Mouse (Mus musculus) lung, postnatal 0 days (tissue): Measurements from ENCODE around the gene Kcnip4. TPM values are rescaled to one million over a fixed set of nuclear protein-coding genes. Genes with fewer than 3 reads are reported as not detected.

ENCODE experiments used
- ATAC-seq: fragments of 200-750 bp; cut with Nextera tagmentation; 2 replicates; pipeline ENCODE4 v1.8.0; 2017; ENCODE audit warnings: moderate library complexity
- DNase-seq: peaks from one replicate; pipeline ENCODE4 v3.0.0-alpha.2; 2016; ENCODE audit warnings: low spot score
- H3K27ac ChIP-seq: fragments of 300-500 bp; sonication (generic); 2 replicates; pipeline ENCODE4 v1.5.1; 2014; ENCODE audit warnings: antibody characterized with exemption, mild to moderate bottlenecking, low read length, mixed read lengths
- H3K27me3 ChIP-seq: fragments of 300-500 bp; sonication (generic); replicated peaks from 2 replicates; pipeline ENCODE4 v1.6.1; 2014; ENCODE audit warnings: low read length, mixed read lengths; ENCODE audit not compliant: insufficient read depth
- H3K36me3 ChIP-seq: fragments of 300-500 bp; sonication (generic); 2 replicates; pipeline ENCODE4 v1.6.1; 2014; ENCODE audit warnings: low read length, mixed read lengths; ENCODE audit not compliant: insufficient read depth
- H3K4me1 ChIP-seq: fragments of 300-500 bp; sonication (generic); 2 replicates; pipeline ENCODE4 v1.6.1; 2014; ENCODE audit warnings: antibody characterized with exemption, low read depth, low read length, mixed read lengths; ENCODE audit not compliant: insufficient read depth
- H3K4me2 ChIP-seq: fragments of 300-500 bp; sonication (generic); replicated peaks from 2 replicates; pipeline ENCODE4 v1.6.1; 2014; ENCODE audit warnings: low read depth, mild to moderate bottlenecking, low read length, moderate library complexity, mixed read lengths
- H3K4me3 ChIP-seq: fragments of 300-500 bp; sonication (generic); 2 replicates; pipeline ENCODE4 v1.5.1; 2014; ENCODE audit warnings: low read depth, low read length
- H3K9ac ChIP-seq: fragments of 300-500 bp; sonication (generic); replicated peaks from 2 replicates; pipeline ENCODE4 v1.6.1; 2014; ENCODE audit warnings: low read depth, mild to moderate bottlenecking
- H3K9me3 ChIP-seq: fragments of 300-500 bp; sonication (generic); 2 replicates; pipeline ENCODE4 v1.6.1; 2016; ENCODE audit warnings: low read length, mixed read lengths
- CTCF ChIP-seq: IDR thresholded peaks from 2 replicates; pipeline ENCODE4 v1.5.1; 2016; ENCODE audit warnings: antibody characterized with exemption, mild to moderate bottlenecking
- EP300 ChIP-seq: IDR thresholded peaks from 2 replicates; pipeline ENCODE4 v1.6.1; 2016; ENCODE audit warnings: antibody characterized with exemption, mild to moderate bottlenecking, control low read depth
- WGBS: fragments of 180-500 bp; shearing (Covaris S2); extraction: QIAGEN DNeasy Blood & Tissue Kit; methylation state at CpG from one replicate; pipeline ENCODE4 v1.1.7; 2014; 5-methylcytosine and 5-hydroxymethylcytosine counted together
- polyA plus RNA-seq: library from polyadenylated mRNA; unstranded; fragments of >200 nt; fragmentation: Nextera tagmentation; extraction: Ambion mirVana; gene quantifications from 2 replicates; pipeline ENCODE4 v1.2.1, GENCODE M21; 2015

Kcnip4 gene
- polyA plus RNA-seq, 1 experiment from 2014 or later = 0.53 TPM

DNA sequence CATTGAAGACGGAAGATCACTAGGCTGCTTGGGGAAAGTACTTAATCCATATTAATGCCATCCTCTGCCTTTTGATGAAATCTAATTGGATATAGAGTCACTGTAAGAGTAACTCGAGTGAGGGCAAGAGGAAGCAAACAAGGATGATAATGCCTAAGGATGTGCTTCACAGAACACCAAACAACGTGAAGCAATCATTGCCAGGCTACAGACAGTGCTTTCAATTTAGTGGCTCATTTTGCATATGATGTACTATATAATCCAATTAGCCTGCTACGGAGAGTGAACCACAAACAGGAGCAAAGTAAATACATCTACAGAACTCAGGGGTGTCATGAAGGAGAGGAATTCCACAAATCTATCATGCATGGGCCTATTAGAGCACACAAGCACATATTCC, 280.3 kb downstream of the Kcnip4 start:
- Histone ChIP-seq H3K9me3 (no peaks in the 10 kb centered on the region), H3K27ac (no peak overlapping the region), H3K36me3 (no peaks in the 10 kb centered on the region), H3K4me2 (no peak overlapping the region), H3K4me3 (no peak overlapping the region), H3K4me1 (no peaks in the 10 kb centered on the region), H3K27me3 (no peaks in the 10 kb centered on the region), H3K9ac (no peak overlapping the region)
- DNase-seq (no peak), ATAC-seq (no peak)
- 73% methylated on average over 4 of the region's 4 CpGs for WGBS
- no peak for TF ChIP-seq EP300
- no peak for TF ChIP-seq CTCF

DNA sequence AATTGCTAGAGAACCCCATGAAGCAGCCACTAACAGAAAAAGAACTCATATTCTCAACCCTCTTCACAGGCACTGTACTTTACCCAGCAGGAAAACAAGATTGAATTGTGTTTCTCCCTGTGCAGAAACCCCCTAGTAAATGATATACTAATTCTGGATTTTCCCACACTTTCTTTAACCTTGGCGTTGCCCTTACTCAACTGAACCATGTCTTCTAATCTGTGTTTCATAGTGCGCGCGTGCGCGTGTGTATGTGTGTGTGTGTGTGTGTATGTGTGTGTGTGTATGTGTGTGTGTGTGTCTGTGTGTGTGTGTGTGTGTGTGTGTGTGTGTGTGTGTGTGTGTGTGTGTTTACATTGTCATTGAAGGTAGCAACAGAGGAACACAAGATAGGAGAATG, 283.0 kb downstream of the Kcnip4 start:
- H3K27me3 ChIP-seq = no peaks in the 10 kb centered on the region
- no peaks in the 10 kb centered on the region for H3K4me1 ChIP-seq
- no peak overlapping the region for H3K4me2 ChIP-seq
- no peak overlapping the region for H3K4me3 ChIP-seq
- no peak for ATAC-seq
- WGBS = 96% methylated on average over 6 of the region's 6 CpGs
- DNase-seq = no peak
- TF ChIP-seq CTCF (no peak), EP300 (no peak)
- H3K36me3 ChIP-seq = no peaks in the 10 kb centered on the region
- no peaks in the 10 kb centered on the region for H3K9me3 ChIP-seq
- no peak overlapping the region for H3K27ac ChIP-seq
- H3K9ac ChIP-seq = no peak overlapping the region

DNA sequence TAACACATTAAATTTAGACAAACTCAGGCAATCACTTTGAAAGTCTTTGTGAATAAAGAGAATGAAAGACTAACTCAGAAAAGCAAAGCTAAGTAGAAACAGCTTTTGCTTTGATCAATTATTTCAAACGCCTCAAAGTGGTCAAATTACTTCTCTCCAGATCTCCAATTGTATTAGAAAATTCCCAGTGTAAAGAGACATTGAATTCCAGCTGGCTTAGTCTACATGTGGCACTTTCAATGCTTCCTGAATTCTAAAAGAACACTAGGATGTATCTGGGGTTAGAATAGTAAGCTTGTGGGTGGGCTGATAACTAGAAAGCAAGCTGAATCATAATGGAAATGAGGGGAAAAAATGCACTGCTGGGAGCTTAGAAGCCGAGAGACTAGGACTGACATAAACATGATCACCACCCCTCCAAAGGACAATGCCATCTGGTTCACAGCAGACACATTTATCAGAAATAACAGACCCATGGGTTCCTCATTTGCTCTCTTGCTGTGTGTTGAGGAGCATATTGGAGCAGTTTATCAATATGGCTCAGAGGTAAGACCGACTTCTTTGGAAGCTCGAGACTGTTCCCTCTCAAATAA, 323.4 kb downstream of the Kcnip4 start:
- no peak for TF ChIP-seq EP300
- TF ChIP-seq CTCF = no peak
- Histone ChIP-seq H3K36me3 (no peaks in the 10 kb centered on the region), H3K4me1 (no peaks in the 10 kb centered on the region), H3K4me3 (no peak overlapping the region), H3K27ac (no peak overlapping the region), H3K9ac (no peak overlapping the region), H3K9me3 (no peaks in the 10 kb centered on the region), H3K4me2 (no peak overlapping the region), H3K27me3 (no peaks in the 10 kb centered on the region)
- no peak for ATAC-seq
- WGBS = 61% methylated on average over 4 of the region's 4 CpGs
- DNase-seq = no peak

DNA sequence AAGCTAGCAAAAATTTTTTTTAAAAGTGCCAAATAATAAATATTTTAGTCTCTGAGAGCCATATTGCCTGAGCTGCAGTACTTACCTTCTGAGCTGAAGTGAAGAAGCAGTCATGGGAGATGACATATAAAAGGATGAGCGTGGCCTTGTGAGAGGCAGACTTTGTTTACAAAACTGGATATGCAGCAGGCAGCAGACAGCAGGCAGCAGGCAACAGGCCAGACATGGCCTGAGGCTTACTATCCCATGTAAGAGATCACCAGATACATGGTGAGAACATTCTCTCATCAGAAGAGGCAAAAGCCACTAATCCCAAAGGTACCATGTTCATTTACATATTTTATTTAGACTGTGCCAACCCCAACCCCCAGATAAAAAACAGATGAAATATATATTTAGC, 336.5 kb downstream of the Kcnip4 start:
- Histone ChIP-seq H3K9me3 (no peaks in the 10 kb centered on the region), H3K4me2 (no peak overlapping the region), H3K4me1 (no peaks in the 10 kb centered on the region), H3K36me3 (no peaks in the 10 kb centered on the region), H3K27me3 (no peaks in the 10 kb centered on the region), H3K9ac (no peak overlapping the region), H3K27ac (no peak overlapping the region), H3K4me3 (no peak overlapping the region)
- DNase-seq (no peak), ATAC-seq (no peak)
- 41% methylated on average over 1 of the region's 1 CpGs for WGBS
- TF ChIP-seq EP300 = no peak
- TF ChIP-seq CTCF = no peak

DNA sequence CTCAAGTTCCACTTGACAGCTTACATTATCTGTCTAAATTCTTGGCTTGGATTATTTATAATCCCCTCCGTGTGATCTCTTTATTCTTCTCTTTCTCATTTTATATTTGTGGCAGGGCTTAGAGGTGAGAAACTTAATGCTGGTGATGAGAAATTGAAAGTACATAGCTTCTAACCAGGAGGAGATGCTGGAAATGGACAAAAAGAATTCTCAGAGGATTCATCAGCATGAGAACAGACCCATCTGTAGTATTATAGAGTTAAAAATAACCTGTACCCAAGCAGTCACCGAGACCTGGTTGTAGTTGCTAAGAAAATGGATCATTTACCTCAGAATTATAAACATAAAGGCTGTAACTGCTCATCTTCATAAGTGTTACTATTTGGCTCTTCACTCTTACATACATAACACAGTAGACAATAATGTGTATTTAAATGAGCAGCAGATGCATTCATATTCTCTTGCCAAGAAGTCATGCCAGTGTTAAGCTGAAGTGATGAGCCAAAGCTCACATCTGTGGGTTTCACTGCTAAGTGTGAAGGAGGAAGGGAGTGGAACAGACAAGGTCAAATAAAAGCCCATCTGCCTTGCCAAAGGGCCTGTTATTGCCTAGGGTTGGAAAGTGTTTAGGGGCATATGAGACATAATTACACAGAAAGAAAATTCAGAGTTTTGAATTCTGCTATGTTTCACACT, 374.4 kb downstream of the Kcnip4 start:
- no peaks in the 10 kb centered on the region for H3K36me3 ChIP-seq
- TF ChIP-seq EP300 = no peak
- TF ChIP-seq CTCF = no peak
- no peak overlapping the region for H3K4me3 ChIP-seq
- H3K9me3 ChIP-seq = no peaks in the 10 kb centered on the region
- ATAC-seq = no peak
- no peaks in the 10 kb centered on the region for H3K27me3 ChIP-seq
- H3K4me1 ChIP-seq = no peaks in the 10 kb centered on the region
- no peak overlapping the region for H3K27ac ChIP-seq
- 47% methylated on average over 2 of the region's 2 CpGs for WGBS
- DNase-seq = no peak
- H3K4me2 ChIP-seq = no peak overlapping the region
- no peak overlapping the region for H3K9ac ChIP-seq

DNA sequence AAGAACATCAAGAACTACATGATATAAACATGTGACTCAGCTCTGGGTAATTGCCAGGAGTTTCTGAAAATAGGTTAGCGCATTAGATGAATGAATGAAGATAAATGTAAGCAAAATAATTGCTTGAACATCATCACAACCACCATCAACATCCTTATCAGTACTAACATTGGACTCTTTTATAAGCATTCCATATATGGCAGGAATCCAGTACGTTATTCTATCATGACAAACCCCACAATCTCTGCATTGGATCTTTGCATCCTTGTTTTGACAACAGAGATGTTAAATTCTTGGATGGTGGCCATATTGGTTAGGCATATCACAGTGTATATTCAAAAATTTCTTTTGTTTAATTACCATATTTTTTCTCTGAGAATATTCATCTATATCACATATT, 375.0 kb downstream of the Kcnip4 start:
- ATAC-seq = no peak
- H3K36me3 ChIP-seq = no peaks in the 10 kb centered on the region

More for the DNA sequence above, 375.0 kb downstream of the Kcnip4 start:
- 62% methylated on average over 2 of the region's 2 CpGs for WGBS
- Histone ChIP-seq H3K4me2 (no peak overlapping the region), H3K9ac (no peak overlapping the region), H3K9me3 (no peaks in the 10 kb centered on the region), H3K27ac (no peak overlapping the region), H3K4me1 (no peaks in the 10 kb centered on the region), H3K4me3 (no peak overlapping the region), H3K27me3 (no peaks in the 10 kb centered on the region)
- TF ChIP-seq EP300 (no peak), CTCF (no peak)
- no peak for DNase-seq
